Mouse (Mus musculus) liver, adult (tissue): Measurements from ENCODE around the gene Avil.
A peak's percentile ranks its signal among the peaks of the same experiment; 100 is the strongest.

Source experiments
- GATA4 ChIP-seq: IDR thresholded peaks from 2 replicates; pipeline ENCODE4 v1.6.1; 2014; ENCODE audit warnings: mild to moderate bottlenecking, low read length; ENCODE audit not compliant: insufficient replicate concordance

Gene Avil

GRCm38 (mm10) chr10:126979121-126979635 is 21.3 kb upstream of the Avil start:
- no peak for TF ChIP-seq GATA4

DNA sequence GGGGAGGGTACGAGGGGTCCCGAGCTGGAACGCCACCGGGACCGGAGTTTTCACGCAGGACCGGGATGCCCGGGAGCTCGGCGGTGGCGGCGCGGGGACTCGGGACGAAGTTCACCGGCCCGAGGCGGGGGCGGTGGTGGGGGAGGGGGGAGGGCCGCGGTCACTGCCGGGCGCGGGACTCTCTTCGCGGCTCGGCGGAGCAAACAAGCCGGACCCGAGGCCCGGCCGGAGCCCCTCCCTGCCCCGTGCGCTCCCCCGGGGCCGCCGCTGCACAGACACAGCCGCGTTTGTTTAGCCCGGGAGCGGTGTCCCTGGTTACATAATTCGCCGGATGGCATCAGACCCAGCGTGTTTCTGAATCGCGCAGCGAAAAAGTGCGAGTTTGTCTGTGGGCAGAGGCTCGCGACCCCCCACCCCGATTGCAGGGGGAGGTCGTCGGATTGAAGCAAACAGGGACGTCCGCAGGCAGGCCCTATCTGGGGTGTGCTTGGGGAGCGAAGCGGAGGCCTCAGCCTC is 20.8 kb upstream of the Avil start:
- TF ChIP-seq GATA4: no peak

- no peak for TF ChIP-seq GATA4
Measured at GRCm38 (mm10) chr10:126980221-126980932, 20.1 kb upstream of the Avil start.

DNA sequence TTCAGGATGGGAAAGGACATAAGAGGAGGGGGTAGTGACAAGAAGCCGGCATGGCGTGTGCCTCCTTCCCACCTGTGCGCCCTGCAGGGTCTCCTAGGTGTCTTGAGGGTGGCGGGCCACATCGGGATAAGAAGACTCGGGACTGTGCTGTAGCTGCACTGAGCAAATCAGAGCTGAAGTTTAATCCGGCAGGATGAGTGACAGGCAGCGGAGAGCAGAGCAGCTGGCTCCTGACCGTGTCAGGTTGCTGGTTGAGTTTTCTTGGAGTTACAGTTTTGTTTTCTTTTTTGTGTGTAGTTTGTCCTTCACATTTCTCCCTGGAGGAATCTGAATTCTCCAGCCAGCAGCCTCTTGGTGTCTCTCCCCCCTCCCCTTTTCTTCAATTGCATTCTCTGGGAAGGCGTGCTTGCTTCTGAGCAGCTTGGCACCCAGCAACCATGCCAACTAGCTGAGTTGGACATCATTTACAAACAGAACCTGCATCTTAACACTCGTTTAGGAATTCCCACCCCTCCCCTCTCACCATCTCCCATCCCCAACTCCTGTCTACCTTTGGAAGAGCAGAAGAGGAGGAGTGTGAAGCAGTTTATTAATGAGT is 19.5 kb upstream of the Avil start:
- TF ChIP-seq GATA4: no peak

DNA sequence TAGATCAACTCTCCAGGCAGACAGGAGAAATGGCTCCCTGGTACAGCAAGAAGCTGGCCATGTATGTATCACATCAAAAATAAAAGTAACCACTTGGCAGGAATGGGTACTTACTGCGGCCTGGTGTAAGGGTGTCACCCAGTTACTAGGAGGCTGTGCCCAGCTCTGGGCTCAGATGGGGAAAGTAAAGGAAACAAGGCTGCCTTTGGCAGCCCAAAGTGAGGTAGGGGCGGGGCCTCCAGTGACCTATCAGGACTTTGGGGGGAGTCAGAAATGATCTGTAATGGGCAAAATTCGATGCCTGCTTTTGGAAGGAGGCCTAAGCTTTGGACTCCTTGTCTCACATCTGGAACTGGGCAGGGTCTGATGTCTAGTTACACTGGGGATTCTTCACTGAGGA is 18.8 kb upstream of the Avil start:
- no peak for TF ChIP-seq GATA4

DNA sequence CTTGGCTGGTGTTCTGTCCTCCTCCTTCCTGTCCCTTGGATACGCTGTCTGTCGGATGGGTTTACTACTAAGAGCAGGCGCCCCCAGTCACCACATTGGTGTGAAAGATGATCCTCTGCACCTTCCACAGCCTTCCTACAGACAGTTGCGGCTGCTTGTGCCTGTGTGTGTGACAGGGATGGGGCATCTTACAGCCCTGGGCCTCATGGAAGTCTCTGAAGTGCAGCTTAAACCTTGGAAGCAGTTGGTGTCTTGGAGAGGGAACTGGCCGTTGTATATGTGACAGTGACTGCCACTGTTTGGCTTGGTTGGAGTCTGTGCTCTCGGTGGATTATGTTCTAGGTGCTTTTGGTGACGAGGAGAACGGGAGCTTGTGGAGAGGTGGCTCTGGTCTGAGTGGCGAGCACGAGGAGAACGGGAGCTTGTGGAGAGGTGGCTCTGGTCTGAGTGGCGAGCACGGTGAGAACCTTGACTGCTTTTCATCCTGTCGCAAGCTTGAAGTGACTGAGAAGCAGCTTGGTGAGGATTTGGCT is 17.2 kb upstream of the Avil start:
- TF ChIP-seq GATA4: no peak

DNA sequence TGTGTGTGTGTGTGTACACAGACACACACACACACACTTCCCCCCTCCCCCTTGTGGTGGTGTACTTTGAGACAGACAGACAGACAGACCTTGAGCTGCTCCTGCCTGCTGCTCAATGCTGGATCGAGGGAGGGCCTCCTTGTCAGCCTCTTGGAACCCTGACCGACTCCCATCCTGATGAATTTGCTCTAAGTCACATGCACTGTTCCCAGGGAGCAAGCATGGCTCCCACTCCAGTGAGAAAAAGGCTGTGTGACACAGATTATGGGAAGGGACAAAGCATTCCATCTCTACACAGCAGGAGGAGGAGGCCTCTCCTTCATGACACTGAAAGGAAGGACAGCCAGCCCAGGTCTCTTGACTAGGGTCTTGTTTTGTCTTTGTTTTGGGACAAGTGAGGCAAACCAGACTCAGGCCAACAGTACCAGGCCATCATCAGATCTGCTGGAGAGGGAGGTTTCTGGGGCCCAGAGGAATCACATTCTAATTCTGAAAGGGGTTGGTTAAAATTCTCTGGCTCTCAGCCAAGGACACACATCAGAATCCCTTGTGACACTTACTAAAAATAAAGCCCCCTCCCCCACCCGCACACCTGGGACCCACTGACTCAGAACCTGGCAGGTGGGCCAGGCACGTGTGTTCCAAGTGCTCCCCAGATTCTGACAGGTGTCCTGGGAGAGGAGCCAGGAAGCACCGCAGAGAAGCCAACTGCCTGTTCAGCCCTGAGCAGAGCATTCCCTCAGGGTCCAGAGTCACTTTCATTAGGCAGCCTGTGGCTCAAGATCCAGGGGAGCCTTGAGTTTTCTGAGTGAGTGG is 16.1 kb upstream of the Avil start:
- TF ChIP-seq GATA4: no peak

DNA sequence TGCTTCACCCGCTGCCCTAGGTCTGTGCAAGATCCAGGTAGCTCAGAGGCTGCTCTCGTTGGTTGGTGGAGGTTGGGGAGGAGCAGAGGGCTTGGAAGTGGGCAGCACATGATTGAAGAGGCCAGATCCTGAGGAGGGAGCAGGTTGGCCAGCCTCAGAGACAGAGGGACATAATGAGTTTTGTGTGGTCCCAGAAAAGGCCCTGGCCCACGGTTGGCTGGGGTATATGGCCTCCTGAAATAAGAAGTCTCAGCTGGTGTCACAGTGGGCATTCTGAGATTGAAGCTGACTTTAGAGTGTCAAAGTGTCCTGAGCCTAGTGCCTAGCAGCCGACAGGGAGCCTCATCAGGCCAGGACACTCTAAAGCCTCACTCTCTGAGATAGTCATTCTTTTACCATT is 15.4 kb upstream of the Avil start:
- TF ChIP-seq GATA4: no peak

DNA sequence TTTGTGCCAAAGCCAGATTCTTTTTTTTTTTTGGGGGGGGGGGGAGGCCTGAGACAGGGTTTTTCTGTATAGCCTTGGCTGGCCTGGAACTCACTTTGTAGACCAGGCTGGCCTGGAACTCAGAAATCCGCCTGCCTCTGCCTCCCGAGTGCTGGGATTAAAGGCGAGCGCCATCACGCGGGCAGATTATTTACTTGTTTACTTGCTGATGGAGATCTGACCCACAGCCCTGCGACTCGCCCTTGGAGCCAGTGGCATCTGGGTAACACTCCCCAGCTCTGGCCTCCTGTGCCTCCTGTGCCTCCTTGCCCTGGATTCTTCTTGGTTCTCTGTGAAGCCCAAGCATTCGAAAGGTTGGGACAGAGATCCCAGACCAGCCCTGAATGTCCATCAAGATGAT is 14.9 kb upstream of the Avil start:
- no peak for TF ChIP-seq GATA4

- TF ChIP-seq GATA4: peak; percentile 10; the same call in 1 of the 2 replicates
Measured at GRCm38 (mm10) chr10:126986541-126986961, 14.0 kb upstream of the Avil start.

DNA sequence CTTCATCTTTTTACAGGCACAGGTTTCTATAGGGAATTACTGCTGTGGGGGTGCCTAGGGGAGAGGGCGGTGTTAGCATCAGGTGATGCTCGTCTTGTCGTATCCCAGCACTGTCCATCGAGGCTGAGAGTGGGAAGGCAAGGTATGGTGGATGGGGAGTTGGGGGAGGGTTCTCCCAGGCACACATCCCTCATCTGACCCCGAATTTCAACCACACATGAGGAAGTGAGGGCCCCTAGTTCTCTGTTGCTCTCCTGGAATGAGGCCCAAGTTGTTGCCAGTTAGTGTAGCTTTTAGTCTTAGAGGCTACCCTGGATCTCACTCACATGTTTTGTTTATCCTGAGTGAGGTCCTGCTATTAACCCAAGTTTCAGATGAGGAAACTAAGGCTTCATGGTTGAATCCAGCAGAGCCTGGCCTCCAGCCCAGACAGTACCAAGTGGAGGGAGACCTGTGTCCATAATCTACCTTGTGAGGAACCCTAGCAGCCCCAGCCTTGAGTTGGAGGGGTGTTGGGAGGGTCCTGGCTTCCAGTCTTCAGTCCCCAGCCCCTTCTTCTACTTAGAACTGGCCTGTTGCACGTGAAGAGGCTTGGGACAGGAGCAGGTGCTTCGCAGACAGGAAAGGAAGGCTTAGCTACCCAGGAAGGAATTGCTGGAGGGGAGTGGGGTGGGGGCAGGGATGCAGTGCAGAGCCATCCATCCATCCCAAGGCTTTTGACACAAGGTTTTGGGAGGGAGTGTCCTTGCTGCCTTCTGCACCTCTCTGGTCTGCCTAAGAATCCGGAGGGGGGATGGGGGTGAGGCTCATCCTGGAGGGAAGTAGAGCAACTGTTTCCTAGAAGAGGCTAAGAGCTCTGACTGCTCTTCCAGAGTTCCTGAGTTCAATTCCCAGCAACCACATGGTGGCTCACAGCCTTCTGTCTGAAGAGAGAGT is 13.1 kb upstream of the Avil start:
- TF ChIP-seq GATA4: no peak

- no peak for TF ChIP-seq GATA4
Measured at GRCm38 (mm10) chr10:126988513-126989165, 11.9 kb upstream of the Avil start.

- TF ChIP-seq GATA4: no peak
Measured at GRCm38 (mm10) chr10:126990313-126991056, 10.0 kb upstream of the Avil start.
